In genomic region chr5:41204417-41204816, GRCm38 (mm10) we compare ENCODE assay signal across 16 mouse cellular contexts.
"Had no signal": no experiment of that assay in that cellular context is flagged by ENCODE, and none has a peak within 500 bp of the region (broad histone marks: within the 10 kb centered on the region; RNA-seq: fewer than 3 reads in every experiment).

No protein-coding gene starts in this region.

- DNase-seq: kidney, adult 8-10 months; kidney, postnatal 25 days; layer of hippocampus, adult 9-11 months; left cerebral cortex, postnatal 4 days; lung, adult 2 months; lung, postnatal 36 days; midbrain, embryonic 14.5 days; spleen, adult 18-20 months; thymus, adult 18-20 months; thymus, postnatal 14 days had no signal

- H3K4me2 ChIP-seq: liver, embryonic 11.5 days; liver, embryonic 15.5 days; neural tube, embryonic 15.5 days had no signal

- H3K9me3 ChIP-seq: liver, embryonic 15.5 days; midbrain, embryonic 10.5 days; neural tube, embryonic 15.5 days had no signal

- H3K4me1 ChIP-seq: liver, embryonic 15.5 days; midbrain, embryonic 10.5 days; neural tube, embryonic 15.5 days had no signal

- H3K36me3 ChIP-seq: liver, embryonic 15.5 days; midbrain, embryonic 10.5 days; neural tube, embryonic 15.5 days had no signal

- ATAC-seq: lung, postnatal 0 days had no signal

- H3K27ac ChIP-seq: liver, embryonic 15.5 days; midbrain, embryonic 10.5 days; neural tube, embryonic 15.5 days had no signal

- H3K9ac ChIP-seq: liver, embryonic 15.5 days; neural tube, embryonic 15.5 days had no signal

- H3K27me3 ChIP-seq: liver, embryonic 15.5 days; neural tube, embryonic 15.5 days had no signal

- H3K4me3 ChIP-seq: liver, embryonic 15.5 days; midbrain, embryonic 10.5 days; myocyte; neural tube, embryonic 15.5 days had no signal
